Mouse (Mus musculus) MEL (cell line): ENCODE measurements around the gene Prss21.

Source experiments
- CHD2 ChIP-seq: IDR thresholded peaks from 2 replicates; pipeline ENCODE4 v1.6.1; 2011; ENCODE audit warnings: low read length, improper control_type of control experiment
- CTCF ChIP-seq, 3 experiments: IDR thresholded peaks in 2 of 3; conservative IDR thresholded peaks in 1 of 3; 2 replicates each; pipeline ENCODE4 v1.5.1; 2011 to 2012; ENCODE audit warnings: low read length in 3 of 3, low read depth in 2 of 3, mild to moderate bottlenecking in 2 of 3, improper control_type of control experiment in 1 of 3, inconsistent platforms in 1 of 3, mixed read lengths in 1 of 3, moderate library complexity in 1 of 3; ENCODE audit not compliant: control insufficient read depth in 1 of 3, insufficient read depth in 1 of 3, poor library complexity in 1 of 3, severe bottlenecking in 1 of 3
- E2F4 ChIP-seq: IDR thresholded peaks from 2 replicates; pipeline ENCODE4 v1.6.1; 2011; ENCODE audit warnings: low read depth, low read length, improper control_type of control experiment, borderline replicate concordance
- JUND ChIP-seq: IDR thresholded peaks from 2 replicates; pipeline ENCODE4 v1.6.1; 2011; ENCODE audit warnings: low read depth, mild to moderate bottlenecking, improper control_type of control experiment, low read length
- MAFK ChIP-seq: IDR thresholded peaks from 2 replicates; pipeline ENCODE4 v1.6.1; 2011; ENCODE audit warnings: low read depth, mild to moderate bottlenecking, low read length, improper control_type of control experiment, borderline replicate concordance
- NELFE ChIP-seq: IDR thresholded peaks from 2 replicates; pipeline ENCODE4 v1.6.1; 2011; ENCODE audit warnings: low read depth, low read length, improper control_type of control experiment
- POLR2A ChIP-seq, 2 experiments: IDR thresholded peaks; 2 replicates each; pipeline ENCODE4 v1.6.1; 2011 to 2012; ENCODE audit warnings: low read length in 2 of 2, mild to moderate bottlenecking in 2 of 2, control low read depth in 1 of 2, improper control_type of control experiment in 1 of 2, low read depth in 1 of 2, moderate library complexity in 1 of 2; ENCODE audit not compliant: control insufficient read depth in 1 of 2, insufficient read depth in 1 of 2, poor library complexity in 1 of 2
- TBP ChIP-seq: IDR thresholded peaks from 2 replicates; pipeline ENCODE4 v1.8.0; 2011; ENCODE audit warnings: low read depth, low read length, improper control_type of control experiment
- TCF12 ChIP-seq: IDR thresholded peaks from 2 replicates; pipeline ENCODE4 v1.6.1; 2014; ENCODE audit warnings: low read depth, mild to moderate bottlenecking, inconsistent platforms, low read length, improper control_type of control experiment, moderate library complexity
- USF1 ChIP-seq: IDR thresholded peaks from 2 replicates; pipeline ENCODE4 v1.6.1; 2014; ENCODE audit warnings: low read depth, mild to moderate bottlenecking, inconsistent platforms, low read length, improper control_type of control experiment, moderate library complexity
- ZC3H11A ChIP-seq: IDR thresholded peaks from 2 replicates; pipeline ENCODE4 v1.6.1; 2012; ENCODE audit warnings: low read depth, mild to moderate bottlenecking, inconsistent platforms, low read length, improper control_type of control experiment

- TF ChIP-seq USF1 (no peak), JUND (no peak), POLR2A (IDR thresholded peaks at IDR 0.05; ENCODE audit: control insufficient read depth in 1 of 2, insufficient read depth in 1 of 2, low read depth in 1 of 2, low read length in 2 of 2, poor library complexity in 1 of 2) (peak in 1 of 2 experiments; percentile 42; a peak in 2 of 4 replicates), MAFK (no peak), ZC3H11A (no peak), TBP (0 out of 2 replicates have a peak, but pooled peaks have one; percentile 17), CTCF (IDR thresholded peaks at IDR 0.05 in 2 of 3, conservative IDR thresholded peaks at IDR 0.05 in 1 of 3; ENCODE audit: control insufficient read depth in 1 of 3, insufficient read depth in 1 of 3, low read depth in 2 of 3, low read length in 3 of 3, poor library complexity in 1 of 3, severe bottlenecking in 1 of 3) (no peak), TCF12 (no peak), NELFE (peak; percentile 10; the same call in 1 of the 2 replicates), E2F4 (no peak), CHD2 (no peak)
Observed at GRCm38 (mm10) chr17:23828271-23829001, 39.4 kb upstream of the Prss21 start.
